Mouse (Mus musculus) hindbrain, embryonic 14.5 days (tissue): ENCODE measurements around the gene Tspan8. TPM values are rescaled to one million over a fixed set of nuclear protein-coding genes. Genes with fewer than 3 reads are reported as not detected.

Source experiments
- ATAC-seq: fragments of 200-750 bp; cut with Nextera tagmentation; 2 replicates; pipeline ENCODE4 v1.8.0; 2017; ENCODE audit warnings: moderate number of reproducible peaks, mild to moderate bottlenecking, moderate TSS enrichment, moderate library complexity; ENCODE audit not compliant: low FRiP score
- DNase-seq: peaks from one replicate; pipeline ENCODE4 v3.0.0-alpha.2; 2015; ENCODE audit warnings: low spot score
- H3K27ac ChIP-seq: fragments of 300-500 bp; sonication (generic); 2 replicates; pipeline ENCODE4 v1.5.1; 2014; ENCODE audit warnings: mild to moderate bottlenecking, moderate library complexity
- H3K27me3 ChIP-seq: fragments of 300-500 bp; sonication (generic); 2 replicates; pipeline ENCODE4 v1.6.1; 2014; ENCODE audit warnings: mild to moderate bottlenecking, low read length, mixed read lengths; ENCODE audit not compliant: control insufficient read depth, insufficient read depth
- H3K36me3 ChIP-seq: fragments of 300-500 bp; sonication (generic); replicated peaks from 2 replicates; pipeline ENCODE4 v1.6.1; 2014; ENCODE audit not compliant: control insufficient read depth, insufficient read depth
- H3K4me1 ChIP-seq: fragments of 300-500 bp; sonication (generic); replicated peaks from 2 replicates; pipeline ENCODE4 v1.6.1; 2014; ENCODE audit warnings: antibody characterized with exemption, low read length, mixed read lengths; ENCODE audit not compliant: control insufficient read depth, insufficient read depth
- H3K4me2 ChIP-seq: fragments of 300-500 bp; sonication (generic); replicated peaks from 2 replicates; pipeline ENCODE4 v1.6.1; 2014; ENCODE audit warnings: mild to moderate bottlenecking, moderate library complexity
- H3K4me3 ChIP-seq: fragments of 300-500 bp; sonication (generic); replicated peaks from 2 replicates; pipeline ENCODE4 v1.5.1; 2014; ENCODE audit warnings: mild to moderate bottlenecking, low read length
- H3K9ac ChIP-seq: fragments of 300-500 bp; sonication (generic); 2 replicates; pipeline ENCODE4 v1.6.1; 2014
- H3K9me3 ChIP-seq: fragments of 300-500 bp; sonication (generic); 2 replicates; pipeline ENCODE4 v1.6.1; 2016; ENCODE audit warnings: low read length; ENCODE audit not compliant: control insufficient read depth
- WGBS: fragments of 180-500 bp; shearing (Covaris S2); extraction: QIAGEN DNeasy Blood & Tissue Kit; methylation state at CpG from one replicate; pipeline ENCODE4 v1.1.7; 2014; 5-methylcytosine and 5-hydroxymethylcytosine counted together
- polyA plus RNA-seq: library from polyadenylated mRNA; unstranded; fragments of >200 nt; fragmentation: Nextera tagmentation; extraction: Ambion mirVana; gene quantifications from 2 replicates; pipeline ENCODE4 v1.2.1, GENCODE M21; 2014

Gene Tspan8
- polyA plus RNA-seq, 1 experiment from 2014 or later: 0.28 TPM

DNA sequence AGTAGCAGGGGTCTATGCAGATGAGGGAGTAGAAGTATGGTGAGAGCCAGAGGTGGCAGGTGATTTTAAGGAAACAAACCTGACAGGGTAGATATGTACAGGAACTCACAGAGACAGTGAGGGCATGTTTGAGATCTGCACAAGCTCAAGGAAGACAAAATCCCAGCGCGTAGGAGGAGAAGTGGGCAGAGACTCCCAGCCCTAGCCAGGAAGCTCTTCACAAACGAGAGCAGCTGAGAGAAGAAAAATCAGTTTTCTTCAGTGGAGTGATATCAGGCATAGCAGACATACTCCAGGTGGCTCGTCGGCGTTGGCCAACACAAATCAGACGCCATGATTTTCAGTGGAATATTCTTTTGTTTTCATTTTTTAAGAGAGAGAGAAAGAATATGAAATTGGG, 8.7 kb downstream of the Tspan8 start:
- H3K36me3 ChIP-seq: no peaks in the 10 kb centered on the region
- H3K27ac ChIP-seq: no peak overlapping the region
- H3K9ac ChIP-seq: no peak overlapping the region
- no peak for DNase-seq
- ATAC-seq: no peak
- no peak overlapping the region for H3K4me2 ChIP-seq
- H3K27me3 ChIP-seq: no peaks in the 10 kb centered on the region
- no peak overlapping the region for H3K4me3 ChIP-seq
- no peaks in the 10 kb centered on the region for H3K4me1 ChIP-seq
- no peaks in the 10 kb centered on the region for H3K9me3 ChIP-seq
- WGBS: 88% methylated on average over 7 of the region's 7 CpGs

DNA sequence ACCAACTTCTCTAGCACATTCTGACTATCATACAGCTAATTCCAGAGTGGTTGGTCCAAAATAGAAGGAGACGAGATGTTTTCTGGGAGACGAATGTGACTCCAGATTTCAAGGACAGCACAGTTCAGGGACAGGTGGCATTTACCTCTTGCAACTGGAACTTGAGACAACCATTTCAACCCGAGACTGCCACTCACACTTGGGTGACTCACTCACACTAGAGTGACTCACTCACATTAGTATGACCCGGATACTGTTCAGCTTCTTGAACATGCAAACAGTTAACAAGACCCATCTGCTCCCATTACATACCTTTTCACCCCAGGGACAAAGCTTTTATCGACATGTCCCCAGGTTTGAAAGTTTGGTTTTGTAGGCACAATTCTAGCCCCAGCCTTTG, 12.2 kb downstream of the Tspan8 start:
- Histone ChIP-seq H3K9ac (no peak overlapping the region), H3K4me1 (no peaks in the 10 kb centered on the region), H3K27ac (no peak overlapping the region), H3K27me3 (no peaks in the 10 kb centered on the region), H3K4me3 (no peak overlapping the region), H3K36me3 (no peaks in the 10 kb centered on the region), H3K9me3 (no peaks in the 10 kb centered on the region), H3K4me2 (no peak overlapping the region)
- DNase-seq (no peak), ATAC-seq (no peak)
- 86% methylated on average over 5 of the region's 5 CpGs for WGBS

DNA sequence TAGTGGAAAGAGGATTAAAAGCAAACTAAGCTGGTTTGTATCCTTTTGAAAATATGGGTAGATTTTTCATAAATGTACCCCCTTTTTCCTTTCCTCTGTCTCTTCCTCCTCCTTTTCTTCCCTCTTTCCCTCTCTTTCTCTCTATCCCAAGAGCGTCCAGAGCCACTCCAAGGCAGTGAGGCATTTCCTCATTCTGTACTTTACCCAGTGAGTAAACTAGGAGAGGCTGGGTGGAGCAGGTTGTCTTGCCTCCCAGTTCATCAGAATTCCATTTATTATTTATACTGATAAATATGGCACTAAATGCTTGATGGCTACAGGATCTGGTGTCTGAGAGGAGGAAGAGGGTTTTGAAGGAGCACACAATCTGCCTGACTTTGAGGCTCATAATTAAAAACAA, 13.1 kb downstream of the Tspan8 start:
- no peaks in the 10 kb centered on the region for H3K9me3 ChIP-seq
- DNase-seq (no peak), ATAC-seq (no peak)
- 73% methylated on average over 1 of the region's 1 CpGs for WGBS
- no peaks in the 10 kb centered on the region for H3K36me3 ChIP-seq
- no peaks in the 10 kb centered on the region for H3K27me3 ChIP-seq
- no peak overlapping the region for H3K4me3 ChIP-seq
- no peak overlapping the region for H3K9ac ChIP-seq
- H3K27ac ChIP-seq: no peak overlapping the region
- H3K4me1 ChIP-seq: no peaks in the 10 kb centered on the region
- H3K4me2 ChIP-seq: no peak overlapping the region

DNA sequence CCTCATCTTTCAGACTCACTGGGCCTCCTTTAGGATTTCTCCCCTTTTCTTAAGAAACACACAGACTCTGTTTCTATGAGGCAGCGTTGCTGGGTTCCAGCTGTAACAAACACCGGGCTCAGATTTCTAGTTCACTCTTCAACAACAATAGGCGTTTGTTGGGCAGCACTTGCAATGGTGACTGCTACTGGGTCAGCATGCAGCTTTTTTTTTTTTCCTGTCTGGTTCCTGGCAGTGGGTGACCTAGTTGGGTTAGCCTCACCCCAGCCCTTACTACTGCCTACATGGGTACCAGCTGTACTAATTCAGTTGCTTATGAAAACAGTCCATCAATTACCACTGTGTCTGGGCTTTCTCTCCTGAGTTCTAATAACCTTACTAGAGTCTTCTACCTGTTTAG, 14.1 kb downstream of the Tspan8 start:
- no peaks in the 10 kb centered on the region for H3K4me1 ChIP-seq

DNA sequence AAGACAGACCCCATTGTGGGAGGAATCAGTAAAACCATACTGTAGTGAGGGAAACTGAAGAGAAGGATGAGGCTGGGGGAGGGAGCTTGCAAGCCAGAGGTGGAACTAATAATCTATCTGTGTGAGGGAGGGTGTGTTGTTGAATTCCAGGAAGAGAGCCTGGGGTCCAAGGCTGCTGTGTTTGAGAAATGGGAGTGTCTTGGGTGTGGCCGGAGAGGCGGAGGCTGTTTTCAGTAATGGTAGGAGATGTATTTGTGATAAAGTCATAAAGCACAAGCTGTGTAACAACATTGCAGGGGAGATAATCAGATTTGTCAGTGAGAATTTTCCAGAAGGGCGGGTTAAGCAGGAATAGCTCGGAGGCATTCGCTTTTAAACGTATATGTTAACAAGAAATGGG, 17.4 kb downstream of the Tspan8 start:
- 92% methylated on average over 6 of the region's 6 CpGs for WGBS
- H3K4me1 ChIP-seq: no peaks in the 10 kb centered on the region
- H3K36me3 ChIP-seq: no peaks in the 10 kb centered on the region
- no peak overlapping the region for H3K27ac ChIP-seq
- ATAC-seq (no peak), DNase-seq (no peak)
- no peaks in the 10 kb centered on the region for H3K9me3 ChIP-seq
- no peaks in the 10 kb centered on the region for H3K27me3 ChIP-seq
- no peak overlapping the region for H3K4me2 ChIP-seq
- no peak overlapping the region for H3K9ac ChIP-seq
- H3K4me3 ChIP-seq: no peak overlapping the region

More for the DNA sequence above, 14.1 kb downstream of the Tspan8 start:
- no peak overlapping the region for H3K9ac ChIP-seq
- no peak overlapping the region for H3K4me3 ChIP-seq
- no peaks in the 10 kb centered on the region for H3K36me3 ChIP-seq
- ATAC-seq (no peak), DNase-seq (no peak)
- H3K9me3 ChIP-seq: no peaks in the 10 kb centered on the region
- H3K27me3 ChIP-seq: no peaks in the 10 kb centered on the region
- H3K27ac ChIP-seq: no peak overlapping the region
- 61% methylated on average over 3 of the region's 3 CpGs for WGBS
- H3K4me2 ChIP-seq: no peak overlapping the region

DNA sequence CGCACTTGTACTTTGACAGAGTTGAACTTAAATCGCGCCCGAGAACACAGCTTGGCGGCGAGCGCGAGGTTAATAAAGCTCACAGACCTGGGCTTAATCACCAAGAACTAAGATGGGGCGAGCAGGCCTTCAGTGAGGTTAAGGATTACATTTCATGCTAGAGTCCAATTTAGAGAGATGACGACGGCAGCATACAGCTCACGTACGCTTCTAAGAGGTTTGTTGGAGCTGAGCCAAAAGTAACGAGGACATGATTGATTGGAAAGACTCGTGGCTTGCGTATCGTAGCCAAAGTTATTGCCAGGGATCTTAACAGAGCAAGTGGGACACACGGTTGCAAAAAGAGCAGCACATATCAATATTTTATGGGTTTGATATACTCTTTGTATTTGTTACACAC, 30.3 kb downstream of the Tspan8 start:
- no peak overlapping the region for H3K4me3 ChIP-seq
- H3K36me3 ChIP-seq: no peaks in the 10 kb centered on the region
- no peaks in the 10 kb centered on the region for H3K4me1 ChIP-seq
- ATAC-seq (no peak), DNase-seq (peak; percentile 63)
- 48% methylated on average over 18 of the region's 18 CpGs for WGBS
- no peak overlapping the region for H3K9ac ChIP-seq
- H3K27ac ChIP-seq: no peak overlapping the region
- H3K27me3 ChIP-seq: no peaks in the 10 kb centered on the region
- H3K9me3 ChIP-seq: no peaks in the 10 kb centered on the region
- H3K4me2 ChIP-seq: peak overlapping the region; percentile 3; the same call in 1 of the 2 replicates

DNA sequence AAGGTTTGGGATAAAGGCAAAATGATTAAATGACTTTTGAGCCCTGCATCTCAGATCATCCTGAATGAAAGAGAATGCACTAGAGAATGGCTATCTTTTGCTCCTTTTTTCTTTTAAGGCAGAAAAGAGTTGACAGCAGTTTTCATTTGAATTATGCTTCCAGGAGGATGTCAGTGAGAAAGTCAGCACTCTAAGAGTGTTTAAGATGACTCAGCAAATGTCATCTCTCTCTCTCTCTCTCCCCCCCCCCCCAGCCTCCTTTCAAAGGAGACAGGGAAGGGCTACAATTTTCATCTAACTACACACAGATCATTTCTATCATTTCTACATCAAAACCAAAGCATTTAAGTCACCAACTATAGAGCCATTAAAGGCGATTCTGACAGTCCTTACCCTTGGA, 31.9 kb downstream of the Tspan8 start:
- no peak for DNase-seq
- 91% methylated on average over 1 of the region's 1 CpGs for WGBS
- no peak for ATAC-seq

DNA sequence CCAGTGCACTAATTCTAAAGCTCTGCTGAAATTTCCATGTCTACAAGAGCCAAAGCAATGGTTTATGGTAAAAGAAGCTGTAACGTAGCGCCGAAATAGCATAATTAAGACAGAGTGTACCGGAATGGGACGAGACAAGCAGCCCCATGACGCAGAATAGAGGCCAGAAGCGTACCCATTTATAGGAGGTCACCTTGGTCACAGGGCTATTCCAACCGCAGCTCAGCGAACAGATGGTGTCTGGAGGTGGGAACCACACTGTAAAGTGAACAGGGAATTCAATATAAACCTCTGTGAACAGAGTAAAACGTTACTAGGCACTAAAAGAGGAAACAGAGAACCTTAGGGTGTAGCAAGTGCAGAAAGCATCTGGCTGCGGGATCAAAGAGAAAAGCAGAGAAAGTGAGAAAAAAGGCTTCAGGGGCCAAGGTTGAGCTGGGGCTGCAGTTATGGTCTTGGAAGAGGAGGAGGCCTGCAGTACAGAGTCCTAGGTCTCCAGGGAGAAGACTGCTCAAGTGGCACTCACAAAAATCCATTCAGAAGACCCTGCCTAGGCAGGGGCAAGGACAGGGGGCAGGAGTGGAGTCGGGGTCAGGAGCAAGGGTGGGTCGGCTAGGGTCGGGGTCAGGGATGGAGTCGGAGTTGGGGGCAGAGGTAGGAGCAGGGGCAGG, 43.7 kb downstream of the Tspan8 start:
- DNase-seq: no peak
- no peak for ATAC-seq
- H3K9ac ChIP-seq: no peak overlapping the region
- no peaks in the 10 kb centered on the region for H3K4me1 ChIP-seq
- 82% methylated on average over 15 of the region's 15 CpGs for WGBS
- no peak overlapping the region for H3K27ac ChIP-seq
- no peaks in the 10 kb centered on the region for H3K36me3 ChIP-seq
- H3K27me3 ChIP-seq: no peaks in the 10 kb centered on the region
- no peak overlapping the region for H3K4me3 ChIP-seq
- H3K9me3 ChIP-seq: no peaks in the 10 kb centered on the region
- H3K4me2 ChIP-seq: no peak overlapping the region

More for the DNA sequence above, 31.9 kb downstream of the Tspan8 start:
- Histone ChIP-seq H3K4me3 (no peak overlapping the region), H3K4me2 (no peak overlapping the region), H3K27me3 (no peaks in the 10 kb centered on the region), H3K9ac (no peak overlapping the region), H3K27ac (no peak overlapping the region), H3K36me3 (no peaks in the 10 kb centered on the region), H3K9me3 (no peaks in the 10 kb centered on the region), H3K4me1 (no peaks in the 10 kb centered on the region)

DNA sequence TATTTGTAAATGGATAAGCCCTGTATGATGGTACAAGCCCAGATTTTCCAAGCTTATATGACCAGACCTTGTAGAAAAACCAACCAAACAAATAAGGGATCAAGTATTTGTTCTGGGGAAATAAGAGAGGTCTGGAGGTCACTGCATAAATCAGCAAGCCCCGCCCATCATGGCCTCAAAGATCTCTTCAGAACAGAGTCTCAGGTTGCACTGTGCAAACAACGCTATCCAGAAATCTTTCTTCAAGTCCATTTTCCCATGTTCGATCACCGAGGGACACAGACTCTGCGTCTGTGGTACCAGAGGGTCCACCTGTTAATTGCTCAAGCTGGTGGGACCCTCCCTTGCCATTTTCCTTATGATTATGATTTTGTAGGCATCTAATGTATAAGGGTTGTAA, 45.3 kb downstream of the Tspan8 start:
- H3K27ac ChIP-seq: no peak overlapping the region
- H3K4me3 ChIP-seq: no peak overlapping the region
- no peak overlapping the region for H3K4me2 ChIP-seq
- DNase-seq: no peak
- no peaks in the 10 kb centered on the region for H3K4me1 ChIP-seq
- 78% methylated on average over 5 of the region's 5 CpGs for WGBS
- H3K9me3 ChIP-seq: no peaks in the 10 kb centered on the region
- no peak for ATAC-seq
- H3K36me3 ChIP-seq: no peaks in the 10 kb centered on the region
- H3K9ac ChIP-seq: no peak overlapping the region
- H3K27me3 ChIP-seq: no peaks in the 10 kb centered on the region

DNA sequence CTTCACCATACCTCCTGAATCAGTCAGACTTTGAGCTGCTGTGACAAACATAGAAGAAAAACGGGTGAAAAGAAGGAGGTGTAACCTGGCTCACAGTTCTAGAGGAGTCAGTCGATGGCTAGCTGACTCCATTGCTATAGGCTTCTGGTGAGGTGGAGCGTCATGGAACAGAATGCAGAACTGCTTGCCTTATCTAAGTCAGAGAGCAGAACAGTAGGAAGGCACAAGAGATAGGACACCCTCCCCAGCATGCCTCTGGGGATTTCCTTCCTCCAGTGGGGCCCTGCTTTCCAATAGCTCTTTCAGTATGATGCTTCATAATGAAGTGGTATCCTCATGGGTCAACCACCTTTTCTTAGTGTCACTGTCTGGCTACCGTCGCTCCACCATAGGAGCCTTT, 66.1 kb downstream of the Tspan8 start:
- Histone ChIP-seq H3K4me3 (no peak overlapping the region), H3K9me3 (no peaks in the 10 kb centered on the region), H3K27me3 (no peaks in the 10 kb centered on the region), H3K27ac (no peak overlapping the region), H3K4me2 (no peak overlapping the region), H3K36me3 (no peaks in the 10 kb centered on the region), H3K9ac (no peak overlapping the region), H3K4me1 (no peaks in the 10 kb centered on the region)
- no peak for DNase-seq
- WGBS: 88% methylated on average over 5 of the region's 5 CpGs
- ATAC-seq: no peak
